Mouse (Mus musculus) CD4-positive, CD25-positive, alpha-beta regulatory T cell, adult 2 months (primary cell): ENCODE data around the gene Tm9sf2.
"Not testable (repeated sequence)": the region's sequence is repeated elsewhere in the genome, so short reads cannot be mapped to it uniquely, and the experiment has no call there.

Experiments used
- DNase-seq: peaks from one replicate; pipeline ENCODE4 v3.0.0-alpha.2; 2012; ENCODE audit warnings: low read depth, low spot score

Gene Tm9sf2

DNA sequence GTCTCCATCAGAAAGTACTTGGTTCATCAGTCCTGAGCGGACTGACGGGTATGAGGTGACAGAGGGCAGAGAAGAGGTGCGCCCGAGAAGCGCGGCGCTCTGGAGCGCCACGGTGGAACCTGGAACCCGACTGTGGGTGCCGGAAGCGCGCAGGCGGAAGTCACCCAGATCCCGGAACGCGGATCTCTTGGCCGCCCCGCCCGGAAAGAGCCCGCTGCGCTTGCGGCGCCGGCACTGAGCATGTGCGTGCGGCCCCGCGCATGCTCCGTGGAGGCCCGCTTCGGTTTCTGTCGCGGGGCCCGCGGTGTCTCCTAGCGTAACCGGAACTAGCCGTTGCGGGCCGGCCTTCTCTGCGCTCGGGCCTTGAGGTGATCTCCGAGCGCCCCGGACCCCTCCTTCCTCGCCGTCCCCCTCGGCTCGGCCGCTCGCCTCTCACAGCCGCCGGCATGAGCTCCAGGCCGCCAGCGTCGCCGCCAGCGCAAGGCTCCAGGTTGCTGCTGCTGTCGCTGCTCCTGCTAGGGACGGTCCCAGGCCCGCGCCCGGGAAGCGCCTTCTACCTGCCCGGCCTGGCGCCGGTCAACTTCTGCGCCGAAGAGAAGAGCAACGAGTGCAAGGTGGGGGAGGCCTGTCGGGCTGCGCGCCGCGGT is at the start of gene Tm9sf2:
Gene Tm9sf2 (plus strand): TSS at position 217 of the 647 bp plus-strand sequence.
- DNase-seq: peak; percentile 97

DNA sequence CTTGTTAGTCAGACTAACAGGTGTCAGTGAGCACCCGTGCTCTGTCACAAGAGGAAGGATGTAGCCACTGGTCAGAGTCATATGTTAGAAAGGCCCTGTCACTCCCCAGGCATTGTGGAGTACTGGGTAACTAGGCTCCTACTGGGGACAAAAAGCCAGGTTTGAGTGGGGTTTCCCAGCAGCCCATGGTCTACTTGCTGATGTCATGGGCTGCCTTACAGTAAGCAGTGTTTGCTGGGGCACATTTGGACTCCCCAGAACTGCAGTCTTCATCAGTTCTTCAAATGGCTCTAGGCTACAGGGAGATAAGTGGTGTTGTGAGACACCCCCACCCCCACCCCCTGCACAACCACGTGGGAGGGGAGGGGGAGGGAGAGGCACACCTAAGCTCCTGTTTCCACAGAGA is 48.9 kb upstream of the Tm9sf2 start:
- peak; percentile 72 for DNase-seq

DNA sequence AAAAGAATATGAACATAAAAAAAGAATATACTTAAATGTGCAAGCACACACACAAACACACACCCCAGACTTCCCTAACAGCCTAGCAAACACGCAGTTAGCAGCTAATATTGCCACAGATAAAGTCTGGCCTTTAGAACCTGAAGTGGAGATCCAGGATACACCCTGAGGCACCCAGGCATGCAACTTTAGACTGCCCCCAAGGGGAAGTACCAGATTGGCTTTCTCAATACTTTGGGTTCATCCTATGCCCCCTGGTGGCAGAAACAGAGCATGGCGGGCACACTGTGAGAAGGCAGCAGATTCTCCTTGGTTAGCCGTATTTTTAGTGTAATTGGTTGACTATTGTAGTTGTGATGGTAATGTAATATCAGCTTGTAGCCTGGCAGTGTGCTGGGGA is 46.2 kb upstream of the Tm9sf2 start:
- peak; percentile 92 for DNase-seq

DNA sequence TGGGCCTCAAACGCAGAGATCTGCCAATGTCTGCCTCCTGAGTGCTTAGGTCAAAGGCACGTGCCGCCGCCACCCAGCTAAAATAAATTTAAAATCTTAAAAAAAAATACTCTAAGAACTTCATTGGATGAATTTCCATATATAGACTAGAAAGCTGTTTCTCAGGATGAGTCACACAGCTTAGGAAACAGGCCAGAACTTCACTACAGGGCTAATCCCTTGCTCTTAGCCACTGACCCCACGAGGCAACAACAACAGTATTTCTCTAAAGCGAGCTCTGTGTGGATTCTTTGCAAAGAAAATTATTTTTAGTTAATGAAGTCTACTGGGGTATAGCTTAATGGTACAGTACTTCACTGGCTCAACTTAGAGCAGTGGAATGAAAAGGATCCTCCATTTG is 45.5 kb upstream of the Tm9sf2 start:
- DNase-seq: no peak

DNA sequence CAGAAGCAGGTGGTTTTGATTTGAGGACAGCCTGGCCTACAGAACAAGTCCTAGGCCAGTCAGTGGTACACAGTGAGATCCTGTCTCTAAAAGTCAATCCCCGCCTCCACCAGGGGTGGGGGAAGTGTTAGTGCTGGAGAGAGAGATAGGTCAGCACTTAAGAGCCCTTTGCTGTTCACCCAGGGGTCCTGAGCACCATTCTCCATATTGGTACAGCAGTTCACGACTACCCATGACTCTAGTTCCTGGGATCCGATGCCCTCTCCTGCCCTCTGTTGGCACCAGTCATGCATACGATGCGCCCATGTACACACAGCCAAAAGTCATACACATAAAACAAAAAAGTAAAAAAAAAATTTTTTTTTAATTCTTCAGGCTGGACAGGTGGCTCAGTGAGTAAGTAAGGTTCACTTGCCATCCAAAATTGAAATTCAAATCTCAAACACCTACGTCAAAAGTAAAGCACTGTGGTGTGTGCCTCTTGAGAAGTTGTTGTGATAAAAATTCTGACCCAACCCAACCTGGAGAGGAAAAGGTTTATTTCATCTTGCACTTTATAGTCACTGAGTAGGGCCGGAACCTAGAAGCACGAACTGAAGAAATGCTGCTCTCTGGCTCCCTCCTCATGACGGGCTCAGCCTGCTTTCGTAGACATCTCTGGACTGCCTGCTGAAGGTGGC is 44.3 kb upstream of the Tm9sf2 start:
- DNase-seq: peak; percentile 67

DNA sequence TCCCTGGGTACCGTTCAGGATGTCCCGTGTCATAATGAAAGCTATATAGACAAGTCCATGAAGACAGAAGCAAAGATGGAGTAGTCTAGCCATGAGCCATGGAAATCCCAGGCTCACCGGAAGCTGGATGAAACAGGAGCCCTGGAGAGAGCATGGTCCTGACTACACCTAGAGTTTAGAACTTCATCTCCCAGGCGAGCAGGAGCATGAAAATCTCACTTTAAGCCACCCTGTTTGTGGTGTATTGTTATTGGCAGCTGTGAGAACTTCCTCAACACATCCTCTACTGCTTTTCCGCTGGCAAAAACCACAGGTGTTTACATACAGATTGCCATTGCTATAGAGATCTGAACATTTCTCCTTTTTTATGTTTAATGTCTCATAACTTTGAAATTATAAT is 43.2 kb upstream of the Tm9sf2 start:
- DNase-seq: peak; percentile 72

DNA sequence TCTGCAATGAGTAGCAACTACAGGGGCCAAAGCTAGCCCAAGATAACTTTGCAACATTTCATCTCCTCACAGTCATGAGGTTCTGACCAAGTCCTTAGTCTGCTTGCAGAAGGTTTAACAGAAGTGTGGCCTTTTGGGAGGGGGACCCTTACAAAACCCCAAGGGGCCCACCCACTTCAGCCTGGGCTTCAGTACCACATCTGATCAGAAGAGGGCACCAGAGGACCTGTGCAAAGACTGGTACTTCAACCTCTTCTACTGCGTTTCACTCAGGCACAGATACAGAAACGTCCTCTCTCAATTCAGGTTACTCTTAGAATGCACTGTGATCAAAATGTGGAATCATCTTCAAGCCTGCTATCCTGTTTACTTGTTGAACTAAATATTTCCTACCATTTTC is 42.3 kb upstream of the Tm9sf2 start:
- DNase-seq: peak; percentile 87

DNA sequence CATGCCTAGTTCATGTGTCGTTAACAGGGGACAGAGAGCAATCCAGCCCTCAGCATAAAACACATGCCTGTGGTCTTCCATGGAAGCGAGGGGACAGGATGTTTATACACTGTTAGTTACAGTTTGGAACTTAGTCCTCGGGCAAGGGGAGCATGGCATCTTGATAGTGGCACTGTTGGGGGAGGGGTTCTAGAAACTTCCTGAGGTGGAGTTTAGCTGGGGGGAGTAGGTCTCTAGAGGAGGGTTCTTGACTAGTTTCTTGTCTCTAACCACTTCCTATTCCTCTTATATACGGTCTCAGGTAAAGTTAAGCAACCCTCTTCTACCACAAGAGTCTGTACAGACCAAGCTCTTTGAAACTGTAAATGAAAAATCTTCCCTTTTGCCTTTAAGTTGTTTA is 40.6 kb upstream of the Tm9sf2 start:
- peak; percentile 80 for DNase-seq

DNA sequence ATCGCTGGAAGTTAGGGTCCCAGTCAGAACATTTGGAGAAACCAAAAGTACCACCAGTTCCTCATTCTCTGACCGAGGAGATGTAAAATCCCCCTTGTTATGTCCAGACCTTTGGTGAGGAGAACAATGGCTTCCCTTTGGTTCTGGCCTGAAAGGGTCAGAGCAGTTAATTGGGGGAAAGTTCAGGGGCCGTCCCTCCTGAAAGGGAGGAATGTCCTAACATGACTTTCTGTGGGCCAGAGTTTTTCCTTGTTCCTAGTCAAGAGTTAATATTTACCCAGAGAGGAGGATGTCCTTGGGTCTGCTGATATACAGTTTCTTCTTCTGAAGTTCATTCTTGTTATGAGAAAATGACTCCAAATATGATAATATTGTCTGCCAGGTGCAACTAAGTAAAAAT is 38.8 kb upstream of the Tm9sf2 start:
- DNase-seq: not testable (repeated sequence)

DNA sequence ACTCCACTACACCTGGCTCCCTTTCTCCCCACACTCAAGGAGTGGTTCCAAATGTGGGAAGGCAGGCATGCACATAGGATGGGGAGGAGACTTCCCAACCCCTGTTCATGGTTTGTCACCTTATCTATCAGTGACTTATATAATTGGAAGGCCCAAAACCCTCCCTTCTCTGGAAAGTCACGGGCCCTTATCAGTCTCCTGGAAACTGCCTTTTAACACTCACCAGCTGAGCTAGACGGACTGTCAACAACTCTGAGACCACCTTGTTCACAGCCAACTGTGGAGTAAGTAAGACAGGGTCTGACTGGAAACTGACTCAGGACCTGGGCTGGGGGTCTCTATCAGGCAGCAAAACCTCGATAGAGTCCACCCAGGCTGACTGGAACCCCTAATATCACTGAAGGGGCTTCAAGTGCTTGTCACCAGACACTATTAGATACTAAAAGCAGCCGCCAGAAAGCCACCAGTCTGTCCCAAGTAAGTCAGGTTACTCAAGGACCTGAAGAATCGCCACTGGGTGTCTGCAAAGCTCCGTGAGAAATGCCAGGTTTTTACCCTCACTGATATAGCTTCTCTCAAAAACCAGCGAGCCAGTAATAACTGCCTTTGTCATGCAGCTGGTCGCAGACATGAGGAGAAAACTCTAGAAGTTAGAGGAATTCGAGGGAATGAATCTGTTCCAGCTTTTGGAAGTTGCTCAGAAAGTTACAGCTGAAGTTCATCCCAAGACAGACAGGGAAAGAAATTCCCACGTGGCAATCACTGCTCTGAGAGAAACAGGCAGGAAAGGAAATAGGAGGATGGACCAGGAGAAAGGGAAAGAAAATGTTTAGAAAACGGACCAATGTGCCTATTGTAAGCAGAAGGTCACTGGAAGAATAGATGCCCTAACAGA is 37.8 kb upstream of the Tm9sf2 start:
- DNase-seq: no peak

DNA sequence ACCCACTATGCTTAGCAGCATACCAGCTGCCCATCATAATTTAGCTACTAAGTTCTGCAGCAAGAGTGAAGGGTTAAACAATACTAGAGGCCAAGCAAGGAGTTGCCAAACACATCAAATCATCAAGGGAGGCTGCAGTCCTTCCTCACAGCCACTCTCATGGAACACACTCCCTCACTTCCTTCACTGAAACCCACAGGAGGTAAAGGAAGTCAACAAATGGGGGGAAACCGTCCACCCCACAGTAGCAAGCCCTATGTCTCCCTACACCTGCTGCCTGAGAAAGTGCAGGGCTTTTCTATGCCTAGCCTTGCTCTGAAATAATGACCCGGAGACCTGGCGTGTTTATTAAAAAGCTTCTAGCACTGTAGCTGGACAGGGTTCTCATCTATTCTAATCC is 36.9 kb upstream of the Tm9sf2 start:
- DNase-seq: no peak

DNA sequence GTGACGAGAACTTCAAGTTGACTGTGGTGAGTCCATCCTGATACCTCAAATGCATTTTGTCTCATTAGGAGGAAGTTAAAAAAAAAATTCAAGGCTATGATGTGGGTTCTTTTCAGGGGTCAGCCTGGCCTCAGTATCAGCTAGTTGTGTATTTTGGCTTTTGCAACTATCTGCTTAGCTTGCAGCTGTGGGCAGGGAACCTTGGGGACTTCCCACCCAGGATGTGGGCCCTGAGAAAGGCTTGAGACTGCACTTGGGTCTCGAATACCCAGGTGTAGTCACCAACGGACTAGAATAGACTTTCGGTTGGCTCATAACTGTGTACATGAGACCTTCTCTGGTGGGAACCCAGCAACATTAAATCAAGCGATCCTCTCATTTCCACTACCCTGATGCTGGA is 33.4 kb upstream of the Tm9sf2 start:
- DNase-seq: peak; percentile 68

DNA sequence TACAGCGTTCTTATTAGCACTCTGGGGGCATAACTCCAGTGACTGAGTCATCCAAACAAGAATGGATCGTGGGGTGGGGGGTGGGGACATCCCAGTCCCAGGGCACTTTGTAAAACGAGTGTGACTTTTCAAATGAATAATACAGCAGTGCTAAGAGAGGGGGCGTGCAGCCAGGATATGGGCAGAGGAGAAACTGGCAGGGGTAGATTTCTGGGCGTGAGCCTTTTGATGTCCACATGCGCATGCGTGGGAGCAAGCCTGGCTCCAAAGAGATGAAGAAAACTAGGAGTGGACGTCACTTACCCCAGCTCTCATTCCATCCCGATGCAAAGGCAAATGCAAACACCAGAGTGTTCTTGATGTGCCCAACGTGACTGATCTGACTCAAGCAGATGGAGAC is 32.5 kb upstream of the Tm9sf2 start:
- no peak for DNase-seq

DNA sequence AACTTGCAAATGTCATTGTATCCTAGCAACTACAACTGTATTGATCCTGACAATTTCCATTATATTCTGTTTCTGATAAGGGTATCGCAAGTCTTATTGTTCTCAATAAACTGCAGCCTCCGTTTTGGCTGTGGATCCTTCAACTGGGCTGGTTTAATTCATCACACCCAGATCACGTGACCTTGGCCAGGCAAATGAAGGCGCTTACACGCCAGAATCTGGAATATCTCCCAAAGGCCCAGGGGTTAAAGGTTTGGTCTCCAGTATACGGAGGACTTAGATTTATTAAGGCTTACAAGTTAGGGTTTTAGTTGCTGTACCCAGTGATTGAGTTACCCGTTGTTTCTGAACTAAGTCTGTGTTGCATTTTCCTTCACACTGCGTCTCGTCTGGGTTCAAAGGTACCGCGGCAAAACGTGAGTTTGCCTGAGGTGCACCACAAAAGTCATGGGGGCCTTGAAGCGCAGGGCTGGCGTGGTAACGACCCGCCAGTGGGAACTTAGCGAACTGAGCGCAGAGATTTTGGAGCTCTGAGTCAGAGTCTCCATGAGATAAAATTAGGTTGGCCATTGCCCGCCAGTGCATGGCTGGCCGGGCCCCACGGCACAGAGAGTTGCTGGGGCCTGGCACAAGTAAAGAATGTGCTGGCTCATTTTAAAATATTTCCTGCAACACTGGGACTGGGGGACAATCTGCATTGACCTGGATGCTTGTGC is 31.2 kb upstream of the Tm9sf2 start:
- DNase-seq: no peak

DNA sequence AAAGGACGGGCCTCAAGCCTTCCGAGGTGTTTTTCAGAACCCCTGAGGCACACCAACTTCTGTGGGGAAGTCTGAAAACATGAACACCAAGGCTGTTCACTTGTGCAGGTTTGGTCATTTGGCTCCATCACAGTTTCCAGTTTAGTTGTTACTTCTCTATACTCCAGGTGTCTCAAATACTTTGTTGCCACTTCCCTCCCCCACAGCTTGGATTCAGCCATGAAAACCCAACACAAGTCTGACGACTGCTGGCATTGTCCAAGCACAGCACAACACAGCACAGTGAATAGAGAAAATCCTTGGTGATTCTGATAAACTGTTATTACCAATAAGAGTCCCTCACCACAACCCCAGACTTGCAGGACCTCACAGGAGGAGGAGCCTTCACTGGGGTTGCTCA is 29.8 kb upstream of the Tm9sf2 start:
- no peak for DNase-seq

DNA sequence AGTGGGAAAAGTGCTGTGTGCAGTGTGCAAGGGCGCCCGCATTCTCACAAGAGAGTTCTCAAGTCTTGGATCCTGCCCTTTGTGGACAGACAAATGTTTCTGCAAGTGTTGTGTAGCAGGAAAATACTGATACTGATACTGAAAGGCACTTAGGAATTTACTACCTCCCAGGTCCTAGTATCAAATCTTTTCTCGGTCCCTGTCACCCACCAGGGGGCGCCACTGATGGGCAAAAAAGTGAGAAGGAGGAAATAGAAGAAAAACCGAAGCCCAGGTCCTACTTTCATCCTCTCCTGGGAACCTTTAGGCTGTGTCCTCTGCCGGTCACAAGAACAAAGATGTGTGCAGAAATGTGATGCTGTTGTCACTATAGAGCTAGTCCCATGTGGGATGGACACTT is 27.4 kb upstream of the Tm9sf2 start:
- DNase-seq: peak; percentile 84

DNA sequence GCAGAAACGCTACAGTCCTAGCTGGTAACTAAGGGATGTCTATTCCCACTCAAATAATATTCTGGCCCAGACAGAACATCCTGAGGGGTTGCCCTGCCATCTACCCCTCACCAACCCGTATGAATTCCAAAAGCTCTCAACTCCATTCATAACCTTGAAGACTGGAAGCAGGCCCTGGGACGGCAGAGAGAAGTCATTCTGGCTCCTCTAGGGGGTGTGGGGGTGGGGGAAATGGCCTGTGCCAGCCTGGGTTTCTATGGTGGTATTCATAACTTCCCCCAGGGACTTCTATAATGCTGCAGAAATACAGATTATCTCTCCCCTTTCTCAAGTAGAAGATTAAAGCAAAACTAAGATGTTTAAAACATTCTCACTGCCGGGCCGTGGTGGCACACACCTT is 26.9 kb upstream of the Tm9sf2 start:
- no peak for DNase-seq

DNA sequence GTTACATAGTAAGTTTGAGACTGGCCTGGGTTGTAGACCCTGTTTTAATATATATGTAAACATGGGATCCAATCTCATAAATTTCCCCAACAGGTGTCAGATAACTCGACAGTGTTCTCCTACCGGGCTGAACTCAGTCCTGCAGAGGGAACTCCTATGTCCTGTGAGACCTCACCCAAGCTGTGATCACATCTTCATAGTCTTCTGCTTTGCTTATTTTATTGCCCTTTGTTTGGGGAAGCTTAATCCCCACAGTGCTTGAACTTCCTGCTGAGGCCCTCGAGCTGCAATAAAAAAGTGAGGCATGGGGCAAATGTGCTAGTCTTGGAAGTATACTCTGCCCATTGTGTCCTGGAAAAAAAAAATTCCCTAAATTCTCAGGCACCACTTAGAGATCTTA is 25.5 kb upstream of the Tm9sf2 start:
- no peak for DNase-seq

DNA sequence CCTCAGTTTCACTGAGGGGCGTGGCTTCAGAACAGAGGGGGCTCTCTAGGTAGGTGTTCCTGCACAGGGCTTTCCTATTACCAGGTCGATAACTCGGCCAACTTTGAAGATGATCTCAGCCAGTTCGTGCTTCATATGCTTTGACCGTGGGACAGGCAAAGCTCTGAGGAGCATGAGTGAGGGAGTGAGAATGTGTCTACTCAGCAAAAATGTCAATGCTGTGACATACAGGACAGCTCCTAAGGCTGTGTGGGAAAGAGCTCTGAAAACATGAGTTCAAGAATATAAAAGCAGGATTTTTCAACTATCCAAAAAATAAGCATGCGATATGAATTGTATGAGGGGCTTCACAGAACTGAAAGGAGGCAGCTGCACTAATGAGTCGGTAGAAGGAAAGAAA is 23.3 kb upstream of the Tm9sf2 start:
- DNase-seq: no peak

DNA sequence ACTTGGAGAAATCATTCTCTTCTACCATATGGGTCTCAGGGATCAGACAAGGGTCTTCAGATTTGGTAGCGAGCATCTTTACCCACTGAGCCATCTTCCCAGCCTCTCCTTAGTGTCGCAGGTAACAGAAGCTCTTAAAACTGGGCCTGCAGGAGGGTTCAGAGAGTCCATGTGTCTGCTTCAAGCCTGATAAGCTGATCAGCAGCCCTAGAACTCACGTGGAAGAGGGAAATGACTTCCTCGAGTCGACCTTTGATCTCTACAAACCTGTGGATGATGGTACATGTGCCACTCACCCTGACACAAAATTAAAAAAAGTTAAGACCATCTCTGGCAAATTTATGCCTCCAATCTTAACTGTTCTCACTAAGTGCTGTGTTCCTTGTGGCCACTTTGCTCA is 18.9 kb upstream of the Tm9sf2 start:
- DNase-seq: no peak

DNA sequence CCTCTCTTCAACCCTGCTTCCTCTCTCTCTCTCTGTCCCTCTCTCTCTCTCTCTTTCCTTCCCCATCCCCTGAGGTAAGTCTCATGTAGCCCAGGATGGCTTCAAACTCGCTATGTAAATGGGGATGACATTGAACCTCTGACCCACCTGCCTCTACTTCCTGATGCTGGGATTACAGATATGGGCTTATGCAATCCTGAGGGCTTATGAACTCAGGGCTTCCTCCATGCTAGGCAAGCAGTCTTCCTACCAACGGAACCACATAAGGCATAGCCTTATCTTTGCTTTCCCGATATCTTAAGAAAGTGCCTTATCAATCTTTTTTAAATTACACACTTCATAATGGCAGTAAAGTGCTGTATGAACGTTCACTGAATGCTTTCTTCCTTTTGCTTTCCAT is 14.5 kb upstream of the Tm9sf2 start:
- no peak for DNase-seq

DNA sequence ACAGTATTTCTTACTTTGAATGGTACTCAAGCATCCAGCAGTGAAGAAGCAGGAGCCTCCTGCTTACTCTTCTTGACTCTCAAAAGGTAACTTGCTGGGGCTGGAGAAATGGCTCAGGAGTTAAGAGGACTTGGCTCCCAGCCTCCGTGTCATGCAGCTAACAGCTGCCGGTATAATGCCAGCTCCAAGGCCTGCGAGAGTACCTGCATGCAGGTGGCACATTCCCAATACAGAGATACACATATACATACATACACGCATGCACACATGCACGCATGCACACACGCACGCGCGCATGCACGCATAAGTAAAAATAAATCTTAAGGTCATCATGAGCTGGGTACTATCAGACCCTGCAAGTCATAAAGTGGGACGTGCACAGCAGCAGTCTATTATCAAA is 10.5 kb upstream of the Tm9sf2 start:
- no peak for DNase-seq
